Mouse (Mus musculus) cortical plate, adult 2 months (tissue): ENCODE measurements at regions not wholly inside any gene's neighbourhood (a gene's known extent, or its start where the extent isn't known, plus 50 kb on each side); places are given as distances from the start of the nearest gene placed in this dataset.

Experiments
- H3K27ac ChIP-seq: fragments of 200-500 bp; 2 replicates; pipeline ENCODE4 v1.5.1; 2012; ENCODE audit warnings: low read length, control low read depth, inconsistent platforms; ENCODE audit not compliant: insufficient read depth
- H3K4me1 ChIP-seq: fragments of 200-500 bp; 2 replicates; pipeline ENCODE4 v1.6.1; 2011; ENCODE audit warnings: low read length; ENCODE audit not compliant: control insufficient read depth, insufficient read depth
- H3K4me3 ChIP-seq: fragments of 200-500 bp; 2 replicates; pipeline ENCODE4 v1.5.1; 2011; ENCODE audit warnings: mild to moderate bottlenecking, low read length, control low read depth; ENCODE audit not compliant: insufficient read depth
- CTCF ChIP-seq: fragments of 200-500 bp; IDR thresholded peaks from 2 replicates; pipeline ENCODE4 v1.5.1; 2011; ENCODE audit warnings: mild to moderate bottlenecking, control low read depth, low read length; ENCODE audit not compliant: insufficient read depth; ENCODE audit errors: extremely low read depth
- POLR2A ChIP-seq: fragments of 200-500 bp; IDR thresholded peaks from 2 replicates; pipeline ENCODE4 v1.6.1; 2011; ENCODE audit warnings: mild to moderate bottlenecking, low read length, control low read depth; ENCODE audit not compliant: insufficient read depth; ENCODE audit errors: extremely low read depth

- no peak overlapping the region for H3K27ac ChIP-seq
Measured at GRCm38 (mm10) chr5:132644646-132645172, 101.6 kb upstream of the Auts2 start.

DNA sequence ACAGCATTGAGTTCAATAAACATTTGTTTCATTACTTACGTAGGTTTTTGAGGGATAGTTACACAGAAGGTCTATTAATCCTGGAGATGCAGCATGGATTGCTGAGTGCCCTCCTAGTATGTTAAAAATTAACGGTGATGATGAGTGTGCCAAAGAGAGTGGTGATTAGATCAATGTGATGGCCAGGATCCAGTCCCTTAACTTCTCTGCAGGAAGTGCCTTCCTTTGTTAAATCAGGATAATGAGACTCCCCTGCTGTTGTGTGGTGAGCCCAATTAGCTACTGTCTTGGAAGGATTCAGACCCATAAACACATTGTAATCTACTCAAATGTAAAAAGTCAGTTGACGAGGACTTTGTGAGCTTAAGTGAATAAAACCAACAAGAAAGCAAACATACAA, 100.1 kb upstream of the Auts2 start:
- TF ChIP-seq CTCF (no peak), POLR2A (no peak)
- Histone ChIP-seq H3K4me1 (no peaks in the 10 kb centered on the region), H3K27ac (no peak overlapping the region), H3K4me3 (no peak overlapping the region)

More at GRCm38 (mm10) chr5:132644646-132645172, 101.6 kb upstream of the Auts2 start:
- TF ChIP-seq POLR2A (no peak), CTCF (no peak)
- no peaks in the 10 kb centered on the region for H3K4me1 ChIP-seq
- H3K4me3 ChIP-seq, result no peak overlapping the region

- no peaks in the 10 kb centered on the region for H3K4me1 ChIP-seq
- no peak overlapping the region for H3K27ac ChIP-seq
- no peak overlapping the region for H3K4me3 ChIP-seq
- TF ChIP-seq POLR2A, result no peak
- no peak for TF ChIP-seq CTCF
Measured at GRCm38 (mm10) chr5:132633198-132633884, 90.2 kb upstream of the Auts2 start.

GRCm38 (mm10) chr5:132621751-132622150, 78.6 kb upstream of the Auts2 start:
- Histone ChIP-seq H3K27ac (no peak overlapping the region), H3K4me3 (no peak overlapping the region), H3K4me1 (no peaks in the 10 kb centered on the region)
- TF ChIP-seq POLR2A (no peak), CTCF (no peak)

DNA sequence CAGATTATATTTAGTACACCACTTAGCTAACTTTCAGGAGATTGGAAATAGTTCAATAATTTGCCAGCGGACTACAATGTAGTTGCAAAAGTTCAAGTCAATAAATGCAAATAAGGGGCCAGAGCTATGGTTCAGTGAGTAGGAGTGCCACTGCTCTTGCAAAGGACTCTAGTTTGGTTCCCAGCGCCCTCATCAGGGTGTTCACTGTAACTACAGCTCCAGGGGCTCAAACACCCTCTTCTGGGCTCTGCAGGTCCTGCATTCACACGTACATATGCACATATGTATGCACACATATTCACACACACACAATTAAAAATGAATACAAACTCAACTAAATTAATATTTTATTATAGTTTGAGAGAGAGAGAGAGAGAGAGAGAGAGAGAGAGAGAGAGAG, 74.1 kb upstream of the Auts2 start:
- Histone ChIP-seq H3K27ac (no peak overlapping the region), H3K4me3 (no peak overlapping the region), H3K4me1 (no peaks in the 10 kb centered on the region)
- no peak for TF ChIP-seq CTCF
- TF ChIP-seq POLR2A, result no peak

DNA sequence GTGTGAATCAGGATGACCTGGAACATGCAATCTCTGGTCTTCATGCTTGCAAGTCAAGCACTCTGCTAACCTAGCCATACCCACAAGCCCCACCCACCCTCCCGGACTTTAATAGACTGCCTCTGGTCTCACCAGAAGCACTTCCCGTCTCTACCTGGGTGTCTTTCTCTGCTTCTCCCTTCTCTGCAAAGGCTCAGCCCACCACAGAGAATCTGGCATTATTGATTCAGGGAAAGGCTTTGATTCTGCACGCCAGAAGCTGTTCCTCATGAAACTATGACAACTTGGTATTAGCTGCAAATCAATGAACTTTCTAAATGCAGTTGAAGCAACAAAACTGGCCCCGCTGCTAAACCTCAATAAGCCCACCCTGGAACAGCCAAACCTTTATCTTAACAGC, 66.1 kb upstream of the Auts2 start:
- no peak for TF ChIP-seq CTCF
- TF ChIP-seq POLR2A, result no peak
- Histone ChIP-seq H3K4me3 (no peak overlapping the region), H3K27ac (no peak overlapping the region), H3K4me1 (no peaks in the 10 kb centered on the region)

GRCm38 (mm10) chr5:132606216-132606615, 63.1 kb upstream of the Auts2 start:
- H3K4me3 ChIP-seq, result no peak overlapping the region
- H3K4me1 ChIP-seq, result no peaks in the 10 kb centered on the region
- TF ChIP-seq POLR2A (no peak), CTCF (no peak)
- no peak overlapping the region for H3K27ac ChIP-seq

DNA sequence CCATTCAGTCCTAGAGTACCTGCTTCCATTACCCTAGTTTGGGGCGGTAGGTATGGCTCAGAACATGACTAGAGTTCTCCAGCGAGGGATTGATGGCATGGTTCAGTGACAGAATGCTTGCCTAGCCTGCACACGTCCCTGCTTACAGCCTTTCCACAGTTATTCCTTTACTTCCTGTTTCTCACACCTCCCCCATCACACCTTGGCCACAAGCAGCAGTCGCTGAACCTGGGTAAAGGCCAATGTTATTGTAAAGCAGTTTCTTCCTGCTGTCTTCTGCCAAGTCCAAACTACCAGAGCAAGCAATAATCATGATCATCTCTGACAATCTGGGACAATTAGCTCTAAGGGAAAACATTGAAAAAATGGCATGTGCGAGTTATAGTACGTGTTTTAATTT, 51.7 kb upstream of the Auts2 start:
- no peak for TF ChIP-seq POLR2A
- TF ChIP-seq CTCF, result no peak
- no peak overlapping the region for H3K4me3 ChIP-seq

More for the DNA sequence above, 51.7 kb upstream of the Auts2 start:
- Histone ChIP-seq H3K4me1 (no peaks in the 10 kb centered on the region), H3K27ac (no peak overlapping the region)
